Mouse (Mus musculus): Measurements from ENCODE around the gene Kcnc4. TPM values are rescaled to one million over a fixed set of nuclear protein-coding genes. Genes with fewer than 3 reads are reported as not detected.

The Kcnc4 gene
- polyA plus RNA-seq, 1 experiment from 2014 or later: not detected

DNA sequence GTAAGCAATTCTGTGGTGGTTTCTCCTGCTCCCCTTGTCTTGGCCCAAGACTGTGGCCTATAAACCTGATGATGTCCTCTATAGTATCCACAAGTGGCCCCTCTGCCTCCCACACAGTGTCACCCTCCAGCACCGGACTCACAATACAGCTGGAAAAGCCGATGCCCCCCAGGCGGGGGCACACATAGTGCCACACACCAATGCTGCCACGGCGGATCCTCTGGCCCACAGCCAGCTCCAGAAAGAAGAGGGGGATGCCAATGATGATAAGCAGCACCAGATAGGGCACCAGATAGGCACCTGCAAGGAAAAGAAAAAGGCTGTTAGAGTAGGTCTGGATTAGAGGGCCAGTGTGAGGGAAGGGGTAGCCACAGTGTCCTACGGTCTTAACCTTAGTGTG lies 36.2 kb upstream of the Kcnc4 start:
- Histone ChIP-seq H3K36me3 (peaks cover 26% of the 10 kb centered on the region), H3K4me3 (replicated peaks) (no peak overlapping the region), H3K4me1 (replicated peaks) (no peaks in the 10 kb centered on the region), H3K9me3 (peaks cover 12% of the 10 kb centered on the region; the same call in 1 of the 2 replicates), H3K27me3 (no peaks in the 10 kb centered on the region), H3K4me2 (no peak overlapping the region), H3K9ac (replicated peaks) (no peak overlapping the region), H3K27ac (no peak overlapping the region)
- WGBS: 94% methylated on average over 6 of the region's 6 CpGs
- ATAC-seq (ENCODE audit: insufficient number of reproducible peaks, insufficient read depth, low FRiP score, low TSS enrichment, low read depth): no peak

DNA sequence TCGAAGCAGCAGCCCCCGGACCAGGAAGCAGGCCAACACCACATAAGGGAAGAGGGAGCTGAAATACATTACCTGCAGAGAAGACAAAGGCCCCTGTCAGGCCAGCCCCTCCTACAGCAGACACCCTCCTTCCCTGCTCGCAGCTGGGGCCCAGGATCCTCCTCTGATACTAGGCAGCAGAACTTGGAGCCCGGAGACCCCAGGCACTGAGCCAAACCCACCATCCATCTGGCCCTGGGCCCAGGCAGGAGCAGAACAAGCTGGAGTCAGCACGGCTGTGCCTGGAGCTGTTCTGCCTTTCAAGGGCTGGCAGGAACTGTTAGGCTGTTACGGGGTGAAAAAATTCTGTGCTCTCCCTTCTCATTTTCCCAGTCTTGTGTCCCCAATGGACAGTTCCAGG lies 32.1 kb upstream of the Kcnc4 start:
- Histone ChIP-seq H3K4me2 (no peak overlapping the region), H3K4me3 (replicated peaks) (no peak overlapping the region), H3K9me3 (no peaks in the 10 kb centered on the region), H3K27me3 (no peaks in the 10 kb centered on the region), H3K27ac (peak overlapping the region; percentile 57; the same call in 1 of the 2 replicates), H3K4me1 (replicated peaks) (no peaks in the 10 kb centered on the region), H3K9ac (replicated peaks) (no peak overlapping the region), H3K36me3 (peaks cover 16% of the 10 kb centered on the region; the same call in 1 of the 2 replicates)
- ATAC-seq (ENCODE audit: insufficient number of reproducible peaks, insufficient read depth, low FRiP score, low TSS enrichment, low read depth): peak; percentile 64
- 57% methylated on average over 6 of the region's 6 CpGs for WGBS

- ATAC-seq (ENCODE audit: insufficient number of reproducible peaks, insufficient read depth, low FRiP score, low TSS enrichment, low read depth): no peak
Measured at GRCm38 (mm10) chr3:107488637-107489036, 29.3 kb upstream of the Kcnc4 start.

GRCm38 (mm10) chr3:107483290-107483689 lies 23.9 kb upstream of the Kcnc4 start:
- no peaks in the 10 kb centered on the region for H3K27me3 ChIP-seq
- no peaks in the 10 kb centered on the region for H3K36me3 ChIP-seq
- no peak; the same call in 1 of the 2 replicates for ATAC-seq (ENCODE audit: insufficient number of reproducible peaks, insufficient read depth, low FRiP score, low TSS enrichment, low read depth)
- no peak overlapping the region for H3K27ac ChIP-seq
- no peak overlapping the region for H3K4me3 ChIP-seq (replicated peaks)
- 56% methylated on average over 11 of the region's 11 CpGs for WGBS
- H3K4me2 ChIP-seq: no peak overlapping the region
- no peaks in the 10 kb centered on the region for H3K9me3 ChIP-seq
- no peaks in the 10 kb centered on the region for H3K4me1 ChIP-seq (replicated peaks)
- no peak overlapping the region for H3K9ac ChIP-seq (replicated peaks)

More at GRCm38 (mm10) chr3:107488637-107489036, 29.3 kb upstream of the Kcnc4 start:
- Histone ChIP-seq H3K4me2 (no peak overlapping the region), H3K9me3 (no peaks in the 10 kb centered on the region), H3K4me1 (replicated peaks) (no peaks in the 10 kb centered on the region), H3K27me3 (no peaks in the 10 kb centered on the region), H3K27ac (no peak overlapping the region), H3K4me3 (replicated peaks) (no peak overlapping the region), H3K9ac (replicated peaks) (no peak overlapping the region), H3K36me3 (0 out of 2 replicates have a peak, but pooled peaks cover 3% of the 10 kb centered on the region)
- WGBS: 58% methylated on average over 4 of the region's 4 CpGs

GRCm38 (mm10) chr3:107480660-107481059 lies 21.3 kb upstream of the Kcnc4 start:
- H3K4me3 ChIP-seq (replicated peaks): no peak overlapping the region
- no peak overlapping the region for H3K9ac ChIP-seq (replicated peaks)
- H3K36me3 ChIP-seq: no peaks in the 10 kb centered on the region
- no peaks in the 10 kb centered on the region for H3K9me3 ChIP-seq
- ATAC-seq (ENCODE audit: insufficient number of reproducible peaks, insufficient read depth, low FRiP score, low TSS enrichment, low read depth): no peak
- H3K27me3 ChIP-seq: no peaks in the 10 kb centered on the region
- no peaks in the 10 kb centered on the region for H3K4me1 ChIP-seq (replicated peaks)
- no peak overlapping the region for H3K27ac ChIP-seq
- H3K4me2 ChIP-seq: no peak overlapping the region
- 64% methylated on average over 3 of the region's 3 CpGs for WGBS

- Histone ChIP-seq H3K9ac (replicated peaks) (no peak overlapping the region), H3K4me3 (replicated peaks) (no peak overlapping the region), H3K4me2 (no peak overlapping the region), H3K9me3 (no peaks in the 10 kb centered on the region), H3K4me1 (replicated peaks) (no peaks in the 10 kb centered on the region), H3K27me3 (0 out of 2 replicates have a peak, but pooled peaks cover 6% of the 10 kb centered on the region), H3K27ac (no peak overlapping the region), H3K36me3 (no peaks in the 10 kb centered on the region)
- 31% methylated on average over 6 of the region's 6 CpGs for WGBS
- no peak for ATAC-seq (ENCODE audit: insufficient number of reproducible peaks, insufficient read depth, low FRiP score, low TSS enrichment, low read depth)
Measured at GRCm38 (mm10) chr3:107472198-107472597, 12.8 kb upstream of the Kcnc4 start.

DNA sequence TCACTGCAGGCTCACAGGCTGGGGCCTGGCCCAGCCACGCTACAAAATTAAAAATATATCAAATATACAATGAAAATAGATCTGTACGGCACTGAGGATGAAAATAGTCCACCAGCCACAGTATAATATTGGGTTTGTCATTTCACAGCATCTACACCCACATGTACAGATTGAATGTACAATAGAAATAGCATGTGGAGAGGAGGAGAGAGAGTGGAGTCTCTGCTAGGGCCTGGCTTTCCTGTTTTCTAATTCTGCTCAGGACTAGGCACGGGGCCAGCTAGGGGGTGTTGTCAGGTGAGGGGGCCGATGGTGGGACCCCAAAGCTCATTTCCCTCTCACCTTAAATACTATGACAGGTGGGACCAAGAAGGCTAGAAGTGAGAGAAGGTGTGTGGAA lies 9.7 kb upstream of the Kcnc4 start:
- WGBS: 83% methylated on average over 4 of the region's 4 CpGs
- no peak overlapping the region for H3K4me2 ChIP-seq
- H3K4me3 ChIP-seq (replicated peaks): no peak overlapping the region
- no peaks in the 10 kb centered on the region for H3K9me3 ChIP-seq
- no peaks in the 10 kb centered on the region for H3K4me1 ChIP-seq (replicated peaks)
- H3K9ac ChIP-seq (replicated peaks): no peak overlapping the region
- no peak for ATAC-seq (ENCODE audit: insufficient number of reproducible peaks, insufficient read depth, low FRiP score, low TSS enrichment, low read depth)
- no peaks in the 10 kb centered on the region for H3K36me3 ChIP-seq
- peaks cover 26% of the 10 kb centered on the region for H3K27me3 ChIP-seq
- H3K27ac ChIP-seq: no peak overlapping the region

DNA sequence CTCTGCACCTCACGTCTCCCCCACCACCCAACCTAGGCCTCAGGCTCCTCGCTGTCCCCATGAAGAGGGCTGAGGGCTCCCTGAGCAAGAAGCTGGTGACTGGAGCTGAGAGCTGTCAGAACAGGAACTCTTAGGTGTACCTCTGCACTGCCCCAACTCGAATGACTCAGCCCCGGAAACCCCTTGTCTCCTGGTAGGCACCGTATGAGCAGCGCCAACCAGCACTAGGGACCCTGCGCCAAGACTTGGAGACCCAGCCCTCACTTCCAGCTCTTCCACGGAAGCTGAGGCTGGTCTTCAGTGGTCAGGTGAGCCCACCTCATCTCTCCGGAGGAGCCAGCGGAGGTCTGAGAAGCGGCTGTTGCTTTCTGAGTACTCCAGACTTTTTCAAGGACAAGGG lies 8.8 kb upstream of the Kcnc4 start:
- Histone ChIP-seq H3K27me3 (peaks cover 35% of the 10 kb centered on the region), H3K27ac (no peak overlapping the region), H3K36me3 (no peaks in the 10 kb centered on the region), H3K9ac (replicated peaks) (no peak overlapping the region), H3K4me2 (no peak overlapping the region), H3K4me3 (replicated peaks) (no peak overlapping the region), H3K4me1 (replicated peaks) (no peaks in the 10 kb centered on the region), H3K9me3 (no peaks in the 10 kb centered on the region)
- WGBS: 87% methylated on average over 11 of the region's 11 CpGs
- no peak for ATAC-seq (ENCODE audit: insufficient number of reproducible peaks, insufficient read depth, low FRiP score, low TSS enrichment, low read depth)

DNA sequence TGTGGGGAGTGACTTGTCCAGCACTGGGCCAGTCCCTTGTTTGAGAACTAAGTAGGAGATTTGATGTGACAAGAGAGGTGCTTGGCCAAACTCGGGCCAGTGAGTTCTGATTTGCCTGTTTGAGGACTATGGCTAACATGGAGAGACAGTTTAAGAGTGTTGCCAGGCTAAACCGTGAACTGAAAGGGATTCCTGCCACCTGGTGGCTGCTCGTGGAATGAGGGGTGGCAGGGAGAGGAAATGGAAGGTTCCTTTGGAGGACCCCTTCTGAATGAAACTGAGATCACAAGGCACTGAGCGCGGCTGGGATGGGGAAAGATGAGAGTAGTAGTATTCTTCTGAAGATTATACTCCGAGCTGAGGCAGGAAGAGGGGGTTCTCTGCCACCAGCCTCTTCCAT lies 7.2 kb upstream of the Kcnc4 start:
- H3K27me3 ChIP-seq: peaks cover 49% of the 10 kb centered on the region

GRCm38 (mm10) chr3:107462160-107462559 lies 2.8 kb upstream of the Kcnc4 start:
- ATAC-seq (ENCODE audit: insufficient number of reproducible peaks, insufficient read depth, low FRiP score, low TSS enrichment, low read depth): no peak
- Histone ChIP-seq H3K27ac (no peak overlapping the region), H3K27me3 (peaks cover 87% of the 10 kb centered on the region), H3K4me1 (replicated peaks) (peaks cover 28% of the 10 kb centered on the region), H3K4me2 (no peak overlapping the region), H3K4me3 (replicated peaks) (no peak overlapping the region), H3K36me3 (no peaks in the 10 kb centered on the region), H3K9ac (replicated peaks) (no peak overlapping the region), H3K9me3 (no peaks in the 10 kb centered on the region)
- WGBS: 14% methylated on average over 5 of the region's 5 CpGs

More for the DNA sequence above, 7.2 kb upstream of the Kcnc4 start:
- ATAC-seq (ENCODE audit: insufficient number of reproducible peaks, insufficient read depth, low FRiP score, low TSS enrichment, low read depth): no peak
- Histone ChIP-seq H3K27ac (no peak overlapping the region), H3K9ac (replicated peaks) (no peak overlapping the region), H3K4me1 (replicated peaks) (no peaks in the 10 kb centered on the region), H3K4me3 (replicated peaks) (no peak overlapping the region), H3K36me3 (no peaks in the 10 kb centered on the region), H3K9me3 (no peaks in the 10 kb centered on the region), H3K4me2 (no peak overlapping the region)
- 7% methylated on average over 6 of the region's 6 CpGs for WGBS

DNA sequence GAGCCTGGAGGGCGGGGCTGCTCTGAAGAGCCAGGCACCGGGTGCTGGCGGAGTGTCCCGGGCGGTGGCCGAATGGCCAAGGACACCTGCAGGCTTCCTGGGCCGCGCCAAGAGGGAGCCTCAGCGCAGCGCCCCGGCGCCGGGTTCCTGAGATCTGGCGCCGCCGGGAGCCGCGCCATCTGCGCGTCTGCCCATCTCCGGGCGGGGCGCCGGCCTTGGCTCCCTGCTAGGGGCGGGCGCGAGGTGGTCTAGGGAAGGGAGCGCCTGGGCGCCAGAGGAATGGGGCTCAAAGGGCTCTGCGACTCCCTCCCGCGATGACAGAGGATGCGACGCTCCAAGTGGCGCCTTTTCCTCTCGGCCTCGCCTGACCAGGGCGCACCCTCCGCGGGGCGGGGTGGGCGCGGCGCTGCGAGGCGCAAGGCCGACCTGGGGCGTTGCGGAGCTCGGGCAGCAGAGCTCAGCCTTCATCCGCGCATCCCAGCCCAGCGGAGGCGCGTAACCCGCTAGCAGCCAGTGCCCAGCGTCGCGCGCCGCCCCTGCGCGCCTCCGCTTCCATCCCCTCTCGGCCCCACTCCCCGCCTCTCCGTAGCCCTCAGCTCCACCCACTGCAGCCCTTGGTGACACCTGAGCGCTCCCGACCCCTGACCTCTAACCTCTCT lies 550 bp upstream of the Kcnc4 start:
- no peak overlapping the region for H3K27ac ChIP-seq
- peak overlapping the region; percentile 60 for H3K4me3 ChIP-seq (replicated peaks)
- H3K4me1 ChIP-seq (replicated peaks): peaks cover 32% of the 10 kb centered on the region
- H3K4me2 ChIP-seq: peak overlapping the region; percentile 98
- no peaks in the 10 kb centered on the region for H3K36me3 ChIP-seq
- H3K27me3 ChIP-seq: peaks cover 99% of the 10 kb centered on the region
- under 1% methylated on average over 50 of the region's 69 CpGs for WGBS
- peak overlapping the region; percentile 56 for H3K9ac ChIP-seq (replicated peaks)
- H3K9me3 ChIP-seq: no peaks in the 10 kb centered on the region
- peak; percentile 33; the same call in 1 of the 2 replicates for ATAC-seq (ENCODE audit: insufficient number of reproducible peaks, insufficient read depth, low FRiP score, low TSS enrichment, low read depth)
